Mouse (Mus musculus): ENCODE measurements around the gene Rgs17. TPM values are rescaled to one million over a fixed set of nuclear protein-coding genes. Genes with fewer than 3 reads are reported as not detected.

Gene Rgs17
- total and polyA plus RNA-seq, 2 experiments from 2014 or later, result 0.34 to 0.67 TPM

GRCm38 (mm10) chr10:5853290-5853868 lies 68.8 kb downstream of the Rgs17 start:
- ATAC-seq (ENCODE audit: insufficient read depth, low read depth) (no peak), DNase-seq (ENCODE audit: low spot score) (no peak)
- H3K4me2 ChIP-seq (ENCODE audit: low read depth, low read length), result no peak overlapping the region
- no peaks in the 10 kb centered on the region for H3K4me1 ChIP-seq (ENCODE audit: control insufficient read depth, insufficient read depth)
- 77% methylated on average over 8 of the region's 8 CpGs for WGBS
- no peak overlapping the region for H3K9ac ChIP-seq (replicated peaks; ENCODE audit: low read depth, low read length)
- no peak overlapping the region for H3K4me3 ChIP-seq (ENCODE audit: low read depth, low read length)
- no peaks in the 10 kb centered on the region for H3K27me3 ChIP-seq (ENCODE audit: control insufficient read depth, insufficient read depth, low read length)
- no peaks in the 10 kb centered on the region for H3K36me3 ChIP-seq (replicated peaks; ENCODE audit: control insufficient read depth, insufficient read depth, low read length)
- TF ChIP-seq EP300 (IDR thresholded peaks at IDR 0.05; ENCODE audit: low read depth) (no peak), CTCF (IDR thresholded peaks at IDR 0.05; ENCODE audit: low read depth) (no peak)
- no peaks in the 10 kb centered on the region for H3K9me3 ChIP-seq (replicated peaks; ENCODE audit: control insufficient read depth, low read length)
- no peak overlapping the region for H3K27ac ChIP-seq (ENCODE audit: low read depth)

- H3K9ac ChIP-seq (replicated peaks; ENCODE audit: low read depth, low read length), result no peak overlapping the region
Observed at GRCm38 (mm10) chr10:5846939-5847338, 75.3 kb downstream of the Rgs17 start.

GRCm38 (mm10) chr10:5841369-5841768 lies 80.8 kb downstream of the Rgs17 start:
- H3K4me3 ChIP-seq (ENCODE audit: low read depth, low read length), result no peak overlapping the region
- no peak overlapping the region for H3K4me2 ChIP-seq (ENCODE audit: low read depth, low read length)
- WGBS, result 69% methylated on average over 4 of the region's 4 CpGs
- DNase-seq (ENCODE audit: low spot score), result peak; percentile 24
- H3K27ac ChIP-seq (ENCODE audit: low read depth), result no peak overlapping the region
- H3K9me3 ChIP-seq (replicated peaks; ENCODE audit: control insufficient read depth, low read length), result no peaks in the 10 kb centered on the region
- TF ChIP-seq EP300 (IDR thresholded peaks at IDR 0.05; ENCODE audit: low read depth) (no peak), CTCF (IDR thresholded peaks at IDR 0.05; ENCODE audit: low read depth) (peak; percentile 59)
- H3K4me1 ChIP-seq (ENCODE audit: control insufficient read depth, insufficient read depth), result no peaks in the 10 kb centered on the region
- H3K27me3 ChIP-seq (ENCODE audit: control insufficient read depth, insufficient read depth, low read length), result no peaks in the 10 kb centered on the region
- ATAC-seq (ENCODE audit: insufficient read depth, low read depth), result no peak
- no peak overlapping the region for H3K9ac ChIP-seq (replicated peaks; ENCODE audit: low read depth, low read length)
- no peaks in the 10 kb centered on the region for H3K36me3 ChIP-seq (replicated peaks; ENCODE audit: control insufficient read depth, insufficient read depth, low read length)

More at GRCm38 (mm10) chr10:5846939-5847338, 75.3 kb downstream of the Rgs17 start:
- Histone ChIP-seq H3K4me3 (ENCODE audit: low read depth, low read length) (no peak overlapping the region), H3K4me1 (ENCODE audit: control insufficient read depth, insufficient read depth) (no peaks in the 10 kb centered on the region), H3K36me3 (replicated peaks; ENCODE audit: control insufficient read depth, insufficient read depth, low read length) (no peaks in the 10 kb centered on the region), H3K4me2 (ENCODE audit: low read depth, low read length) (no peak overlapping the region), H3K27ac (ENCODE audit: low read depth) (no peak overlapping the region), H3K27me3 (ENCODE audit: control insufficient read depth, insufficient read depth, low read length) (no peaks in the 10 kb centered on the region), H3K9me3 (replicated peaks; ENCODE audit: control insufficient read depth, low read length) (no peaks in the 10 kb centered on the region)
- TF ChIP-seq EP300 (IDR thresholded peaks at IDR 0.05; ENCODE audit: low read depth), result no peak
- peak; percentile 58 for TF ChIP-seq CTCF (IDR thresholded peaks at IDR 0.05; ENCODE audit: low read depth)
- DNase-seq (ENCODE audit: low spot score) (no peak), ATAC-seq (ENCODE audit: insufficient read depth, low read depth) (no peak)
- WGBS, result 39% methylated on average over 2 of the region's 2 CpGs

- Histone ChIP-seq H3K27me3 (ENCODE audit: control insufficient read depth, insufficient read depth, low read length) (no peaks in the 10 kb centered on the region), H3K27ac (ENCODE audit: low read depth) (no peak overlapping the region), H3K36me3 (replicated peaks; ENCODE audit: control insufficient read depth, insufficient read depth, low read length) (no peaks in the 10 kb centered on the region), H3K4me1 (ENCODE audit: control insufficient read depth, insufficient read depth) (peaks cover 11% of the 10 kb centered on the region), H3K4me2 (ENCODE audit: low read depth, low read length) (no peak overlapping the region), H3K9me3 (replicated peaks; ENCODE audit: control insufficient read depth, low read length) (no peaks in the 10 kb centered on the region), H3K9ac (replicated peaks; ENCODE audit: low read depth, low read length) (no peak overlapping the region), H3K4me3 (ENCODE audit: low read depth, low read length) (no peak overlapping the region)
- WGBS, result 69% methylated on average over 6 of the region's 6 CpGs
- TF ChIP-seq CTCF (IDR thresholded peaks at IDR 0.05; ENCODE audit: low read depth), result no peak
- no peak for TF ChIP-seq EP300 (IDR thresholded peaks at IDR 0.05; ENCODE audit: low read depth)
- ATAC-seq (ENCODE audit: insufficient read depth, low read depth) (no peak), DNase-seq (ENCODE audit: low spot score) (no peak)
Observed at GRCm38 (mm10) chr10:5826336-5827025, 95.7 kb downstream of the Rgs17 start.

GRCm38 (mm10) chr10:5824779-5825178 lies 97.4 kb downstream of the Rgs17 start:
- Histone ChIP-seq H3K4me3 (ENCODE audit: low read depth, low read length) (peak overlapping the region; percentile 83), H3K4me2 (ENCODE audit: low read depth, low read length) (peak overlapping the region; percentile 88), H3K27me3 (ENCODE audit: control insufficient read depth, insufficient read depth, low read length) (no peaks in the 10 kb centered on the region), H3K27ac (ENCODE audit: low read depth) (peak overlapping the region; percentile 93), H3K9me3 (replicated peaks; ENCODE audit: control insufficient read depth, low read length) (no peaks in the 10 kb centered on the region), H3K4me1 (ENCODE audit: control insufficient read depth, insufficient read depth) (peaks cover 11% of the 10 kb centered on the region), H3K9ac (replicated peaks; ENCODE audit: low read depth, low read length) (peak overlapping the region; percentile 18; the same call in 1 of the 2 replicates), H3K36me3 (replicated peaks; ENCODE audit: control insufficient read depth, insufficient read depth, low read length) (peaks cover 5% of the 10 kb centered on the region)
- ATAC-seq (ENCODE audit: insufficient read depth, low read depth) (no peak), DNase-seq (ENCODE audit: low spot score) (peak; percentile 86)
- 2% methylated on average over 3 of the region's 3 CpGs for WGBS
- peak; percentile 66 for TF ChIP-seq CTCF (IDR thresholded peaks at IDR 0.05; ENCODE audit: low read depth)
- no peak for TF ChIP-seq EP300 (IDR thresholded peaks at IDR 0.05; ENCODE audit: low read depth)

Data from heart, postnatal 0 days (tissue).